ENCODE assay signal across 19 mouse cellular contexts in the genomic region with DNA sequence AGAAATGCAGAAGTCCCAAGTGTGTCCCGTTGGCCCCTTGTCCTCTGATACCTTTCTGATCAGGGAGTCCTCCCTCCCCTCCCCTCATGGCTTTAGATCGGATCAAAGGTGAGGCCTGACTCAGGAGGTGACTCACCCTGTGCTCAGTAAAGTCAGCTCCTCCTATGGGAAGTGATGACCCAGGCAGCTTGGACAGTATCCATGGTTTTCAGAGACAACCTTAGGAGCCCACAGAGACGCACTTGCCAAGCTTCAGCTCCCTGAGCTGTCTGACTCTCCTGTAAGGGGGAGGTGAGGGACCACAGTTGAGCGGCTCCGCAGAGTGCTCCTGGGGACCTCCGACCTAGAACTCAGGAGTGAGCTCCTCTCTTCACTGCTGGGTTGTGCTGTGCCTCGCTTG. TPM values are rescaled to one million over a fixed set of nuclear protein-coding genes. Genes with fewer than 3 reads are reported as not detected.
DNase-seq lines count a peak whose midpoint lies in the region; ATAC-seq and TF ChIP-seq lines count a peak whose summit lies in the region.
"Had no signal": no experiment of that assay in that cellular context is flagged by ENCODE, and none has a peak within 500 bp of the region (broad histone marks: within the 10 kb centered on the region; RNA-seq: fewer than 3 reads in every experiment).

No protein-coding gene starts in this region.

- ATAC-seq in lung, embryonic 16.5 days (ENCODE audit: low read depth), result no peak
- ATAC-seq in stomach, embryonic 15.5 days (ENCODE audit: insufficient read depth, low FRiP score, low read depth), result no peak

- H3K4me1 ChIP-seq in heart, adult 2 months (ENCODE audit: control insufficient read depth, insufficient read depth, low read length), result peaks cover 20% of the 10 kb centered on the region
- peaks cover 11% of the 10 kb centered on the region; the same call in 1 of the 2 replicates for H3K4me1 ChIP-seq in lung, embryonic 16.5 days (replicated peaks; ENCODE audit: control insufficient read depth, insufficient read depth, low read length)
- H3K4me1 ChIP-seq in stomach, embryonic 15.5 days, result peaks cover 29% of the 10 kb centered on the region

- no peak overlapping the region for H3K4me2 ChIP-seq in lung, embryonic 16.5 days (ENCODE audit: low read depth, low read length)
- H3K4me2 ChIP-seq in stomach, embryonic 15.5 days, result peak overlapping the region; percentile 13; the same call in 1 of the 2 replicates
- H3K4me2 ChIP-seq: hindbrain, embryonic 13.5 days; limb, embryonic 12.5 days; midbrain, embryonic 12.5 days; neural tube, embryonic 13.5 days had no signal

- H3K27ac ChIP-seq in heart, adult 2 months, result peak overlapping the region; percentile 61
- H3K27ac ChIP-seq in lung, embryonic 16.5 days (ENCODE audit: low read length), result peak overlapping the region; percentile 10; the same call in 1 of the 2 replicates
- H3K27ac ChIP-seq in stomach, embryonic 15.5 days, result peak overlapping the region; percentile 68
- H3K27ac ChIP-seq: forebrain, embryonic 10.5 days; hindbrain, embryonic 13.5 days; limb, embryonic 12.5 days; midbrain, embryonic 12.5 days; neural tube, embryonic 13.5 days had no signal

- peak in 1 of 2 experiments; percentile 34 for DNase-seq in heart, adult 2 months
- DNase-seq in heart, adult 8-10 months (ENCODE audit: low spot score), result no peak
- DNase-seq in lung, postnatal 36 days, result no peak
- DNase-seq in adrenal gland, adult 2 months, result peak; percentile 88
- DNase-seq in layer of hippocampus, postnatal 10 days (ENCODE audit: low spot score in 2 of 2), result no peak
- no peak for DNase-seq in ovary, postnatal 10 days (ENCODE audit: low spot score)
- DNase-seq: cerebellum, adult 11-12 months; gastrocnemius, postnatal 25 days; layer of hippocampus, adult 9-11 months; lung, adult 18-20 months; right cerebral cortex, postnatal 14 days had no signal

- 0 out of 2 replicates have a peak, but pooled peaks cover 3% of the 10 kb centered on the region for H3K79me2 ChIP-seq in heart, adult 2 months (replicated peaks; ENCODE audit: control insufficient read depth, insufficient read depth, low read length)

- intact Hi-C loops in heart, adult 2 months (cut with DNase I), result no loop called here

- H3K9me3 ChIP-seq in lung, embryonic 16.5 days (ENCODE audit: control insufficient read depth, low read length), result no peaks in the 10 kb centered on the region
- H3K9me3 ChIP-seq in stomach, embryonic 15.5 days, result no peaks in the 10 kb centered on the region
- H3K9me3 ChIP-seq: forebrain, embryonic 10.5 days; hindbrain, embryonic 13.5 days; limb, embryonic 12.5 days; midbrain, embryonic 12.5 days; neural tube, embryonic 13.5 days had no signal

- H3K27me3 ChIP-seq in heart, adult 2 months (ENCODE audit: control insufficient read depth, insufficient read depth, low read length), result no peaks in the 10 kb centered on the region
- no peaks in the 10 kb centered on the region for H3K27me3 ChIP-seq in lung, embryonic 16.5 days (ENCODE audit: control insufficient read depth, insufficient read depth, low read depth, low read length)
- no peaks in the 10 kb centered on the region for H3K27me3 ChIP-seq in stomach, embryonic 15.5 days (replicated peaks)
- H3K27me3 ChIP-seq: CH12.LX; hindbrain, embryonic 13.5 days; limb, embryonic 12.5 days; midbrain, embryonic 12.5 days; neural tube, embryonic 13.5 days had no signal

- 0 out of 2 replicates have a peak, but pooled peaks have one; percentile 8 for TF ChIP-seq CTCF in heart, adult 2 months (IDR thresholded peaks at IDR 0.05)

- no peak overlapping the region for H3K9ac ChIP-seq in heart, adult 2 months (ENCODE audit: low read depth, low read length)
- no peak overlapping the region for H3K9ac ChIP-seq in lung, embryonic 16.5 days (ENCODE audit: low read length)
- no peak overlapping the region for H3K9ac ChIP-seq in stomach, embryonic 15.5 days
- H3K9ac ChIP-seq: hindbrain, embryonic 13.5 days; limb, embryonic 12.5 days; midbrain, embryonic 12.5 days; neural tube, embryonic 13.5 days had no signal

- H3K36me3 ChIP-seq in heart, adult 2 months (ENCODE audit: control insufficient read depth, insufficient read depth, low read length), result peaks cover 3% of the 10 kb centered on the region; the same call in 1 of the 2 replicates
- H3K36me3 ChIP-seq in lung, embryonic 16.5 days (ENCODE audit: control insufficient read depth, insufficient read depth, low read length), result no peaks in the 10 kb centered on the region
- H3K36me3 ChIP-seq in stomach, embryonic 15.5 days, result no peaks in the 10 kb centered on the region
- H3K36me3 ChIP-seq: hindbrain, embryonic 13.5 days; limb, embryonic 12.5 days; midbrain, embryonic 12.5 days; neural tube, embryonic 13.5 days had no signal

- 59% methylated on average over 7 of the region's 7 CpGs for WGBS in heart, adult 2 months
- WGBS in lung, embryonic 16.5 days, result 54% methylated on average over 7 of the region's 7 CpGs
- WGBS in stomach, embryonic 15.5 days, result 59% methylated on average over 7 of the region's 7 CpGs

- TF ChIP-seq EP300 in heart, adult 2 months (IDR thresholded peaks at IDR 0.05; ENCODE audit: insufficient read depth, low read depth, low read length), result no peak

- H3K4me3 ChIP-seq in heart, adult 2 months, result no peak overlapping the region
- no peak overlapping the region for H3K4me3 ChIP-seq in lung, embryonic 16.5 days (ENCODE audit: low read length)
- no peak overlapping the region for H3K4me3 ChIP-seq in stomach, embryonic 15.5 days (replicated peaks)
- H3K4me3 ChIP-seq: forebrain, embryonic 10.5 days; hindbrain, embryonic 13.5 days; limb, embryonic 12.5 days; midbrain, embryonic 12.5 days; neural tube, embryonic 13.5 days had no signal

- TF ChIP-seq POLR2A in heart, adult 2 months (IDR thresholded peaks at IDR 0.05; ENCODE audit: insufficient read depth, low read depth, low read length), result no peak

RNA-seq across cellular contexts. Expression of gene Itga6, which starts 56.3 kb away (rescaled TPM):
- total RNA-seq in heart, adult 2 months (2021), result 10 to 100 TPM; 45.3 to 65.8 TPM
- 31.8 and 58.9 TPM in 2 replicates for polyA plus RNA-seq in heart, adult 2 months (2012; rRNA removed)
- 10 to 100 TPM; 29.1 to 67.1 (median 46.3) TPM for total RNA-seq in heart, adult 8-10 months (2022)
- 62.9 and 79.0 TPM in 2 replicates for polyA plus RNA-seq in lung, embryonic 16.5 days (2015; fragmentation: Nextera tagmentation; extraction: Ambion mirVana)
- total RNA-seq in adrenal gland, adult 2 months (2021), result 100 to 1,000 TPM; 125 to 177 TPM
- 28.1 and 28.3 TPM in 2 replicates for polyA plus RNA-seq in adrenal gland, adult 2 months (2012; rRNA removed)
- 61.8 and 74.1 TPM in 2 replicates for polyA plus RNA-seq in stomach, embryonic 15.5 days (2015; fragmentation: Nextera tagmentation; extraction: Ambion mirVana)
- 10 to 100 TPM; 45.8 to 48.3 TPM for total RNA-seq in layer of hippocampus, postnatal 10 days (2021)

Comparison
In these comparisons a context has a peak if more than half of its experiments do, and no peak if none do; other contexts are left out.
1. H3K27ac ChIP-seq: peak in every context shown above with its lines; median percentile 68 in stomach, embryonic 15.5 days; 61 in heart, adult 2 months; 10 in lung, embryonic 16.5 days.